Mouse (Mus musculus): ENCODE data around the gene Tmem176a. TPM values are rescaled to one million over a fixed set of nuclear protein-coding genes. Genes with fewer than 3 reads are reported as not detected.

The Tmem176a gene
- polyA plus RNA-seq, 1 experiment from 2014 or later = 129 TPM

DNA sequence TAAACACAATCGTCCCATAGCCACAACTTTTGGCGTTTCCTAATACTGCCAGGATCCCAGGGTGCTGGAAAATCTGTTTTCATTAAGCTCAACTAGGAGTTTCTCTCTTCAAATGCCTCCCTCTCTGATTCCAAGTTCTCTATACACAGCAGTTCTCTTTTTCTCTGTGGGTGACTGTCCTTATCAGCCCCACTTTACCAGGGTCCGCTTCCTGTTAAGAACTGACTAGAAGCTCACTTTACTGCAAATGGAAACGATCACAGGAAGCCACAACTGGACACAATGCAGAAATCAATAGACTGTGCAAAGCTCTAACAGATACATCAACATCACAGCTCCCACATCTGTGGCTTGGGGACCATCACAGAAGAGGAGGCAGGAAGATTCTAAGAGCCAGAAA lies 53.5 kb downstream of the Tmem176a start:
- no peak for DNase-seq (ENCODE audit: low spot score)

DNA sequence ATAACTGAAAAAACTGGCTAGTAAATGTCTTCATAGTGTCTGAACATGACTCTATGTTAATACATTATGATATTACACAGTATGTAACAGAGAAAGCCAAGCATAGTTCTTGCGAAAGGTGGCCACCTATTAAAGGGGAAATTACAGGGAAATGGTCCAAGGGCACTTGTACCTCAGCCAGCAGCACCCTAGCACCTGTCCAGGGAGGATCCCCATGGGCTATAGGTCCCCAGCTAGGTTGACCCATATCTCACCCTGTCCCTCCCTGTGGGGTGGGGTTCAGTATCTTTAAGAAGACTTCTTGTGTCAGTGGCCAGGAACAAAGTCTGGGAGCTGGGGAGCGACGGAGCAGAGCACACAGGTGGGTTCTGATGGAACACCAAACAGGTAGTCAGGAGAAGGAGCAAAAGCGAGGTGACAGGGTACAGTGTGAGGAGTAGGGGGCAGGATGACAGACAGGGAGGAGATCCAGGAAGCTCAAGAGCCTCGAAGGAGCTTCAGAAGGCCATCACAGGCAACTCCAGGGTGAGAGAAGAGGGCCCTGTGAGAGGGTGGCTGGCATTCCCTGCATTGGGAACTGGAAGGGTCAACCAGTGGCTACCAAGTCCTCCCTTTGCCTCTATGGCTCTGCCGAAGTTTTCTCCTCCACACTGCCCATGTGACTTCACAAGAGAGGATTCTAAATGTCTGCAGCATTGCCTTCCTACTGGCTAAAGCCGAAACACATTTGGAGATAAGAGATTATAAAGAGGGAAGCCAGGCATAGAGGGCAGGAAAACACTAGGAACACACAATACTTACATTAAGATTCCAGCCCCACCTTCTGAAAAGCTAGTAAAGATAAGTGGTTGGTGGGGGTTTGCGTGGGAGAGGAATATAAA lies 54.5 kb downstream of the Tmem176a start:
- no peak for DNase-seq (ENCODE audit: low spot score)

DNA sequence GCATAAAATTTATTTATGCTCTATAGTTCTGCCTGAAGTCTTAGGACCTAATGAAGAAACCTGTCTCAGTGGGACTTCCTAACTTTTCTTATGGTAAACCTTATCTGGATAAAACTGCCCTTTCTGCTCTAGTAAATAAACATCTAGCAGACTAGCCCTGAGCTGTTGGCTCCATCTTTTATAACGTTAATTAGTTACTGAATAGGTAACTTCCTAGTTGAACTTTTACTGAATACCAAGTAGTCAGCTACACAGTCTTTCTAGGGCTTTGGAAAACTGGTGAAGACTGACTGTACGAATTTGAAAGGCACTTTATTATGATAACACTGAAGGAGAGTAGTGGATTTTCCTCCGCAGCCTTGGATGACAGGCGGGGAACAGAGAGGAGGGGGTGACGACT lies 55.2 kb downstream of the Tmem176a start:
- no peak for DNase-seq (ENCODE audit: low spot score)

Other genes with a start within 250 kb of the Tmem176a start
- 15.5 and 15.6 TPM in 2 replicates for gene Repin1, start 247.0 kb upstream of the Tmem176a start, polyA plus RNA-seq (2015; fragmentation: Nextera tagmentation; extraction: Ambion mirVana)
- gene Gm44965, start 247.0 kb upstream of the Tmem176a start, polyA plus RNA-seq (2015; fragmentation: Nextera tagmentation; extraction: Ambion mirVana) = not detected in 2 replicates
- 6.8 and 6.9 TPM in 2 replicates for gene Zfp775, start 238.9 kb upstream of the Tmem176a start, polyA plus RNA-seq (2015; fragmentation: Nextera tagmentation; extraction: Ambion mirVana)
- 2.0 and 2.3 TPM in 2 replicates for gene AI854703, start 214.2 kb upstream of the Tmem176a start, polyA plus RNA-seq (2015; fragmentation: Nextera tagmentation; extraction: Ambion mirVana)
- 11.8 and 12.8 TPM in 2 replicates for gene Gimap8, start 193.7 kb upstream of the Tmem176a start, polyA plus RNA-seq (2015; fragmentation: Nextera tagmentation; extraction: Ambion mirVana)
- 164 and 172 TPM in 2 replicates for gene Gimap9, start 164.8 kb upstream of the Tmem176a start, polyA plus RNA-seq (2015; fragmentation: Nextera tagmentation; extraction: Ambion mirVana)
- 33.0 and 34.3 TPM in 2 replicates for gene Gimap4, start 156.4 kb upstream of the Tmem176a start, polyA plus RNA-seq (2015; fragmentation: Nextera tagmentation; extraction: Ambion mirVana)
- 184 TPM in 2 replicates for gene Gimap6, start 132.7 kb upstream of the Tmem176a start, polyA plus RNA-seq (2015; fragmentation: Nextera tagmentation; extraction: Ambion mirVana)
- 11.0 and 13.9 TPM in 2 replicates for gene Gm28053, start 122.3 kb upstream of the Tmem176a start, polyA plus RNA-seq (2015; fragmentation: Nextera tagmentation; extraction: Ambion mirVana)
- 6.5 and 6.7 TPM in 2 replicates for gene Gimap7, start 122.3 kb upstream of the Tmem176a start, polyA plus RNA-seq (2015; fragmentation: Nextera tagmentation; extraction: Ambion mirVana)
- 148 and 170 TPM in 2 replicates for gene Gimap1, start 101.9 kb upstream of the Tmem176a start, polyA plus RNA-seq (2015; fragmentation: Nextera tagmentation; extraction: Ambion mirVana)
- gene Gimap5, start 94.7 kb upstream of the Tmem176a start, polyA plus RNA-seq (2015; fragmentation: Nextera tagmentation; extraction: Ambion mirVana) = 23.7 and 29.6 TPM in 2 replicates
- 3.6 and 5.3 TPM in 2 replicates for gene Gimap3, start 70.1 kb upstream of the Tmem176a start, polyA plus RNA-seq (2015; fragmentation: Nextera tagmentation; extraction: Ambion mirVana)
- gene Tmem176b, start 577 bp downstream of the Tmem176a start, polyA plus RNA-seq (2015; fragmentation: Nextera tagmentation; extraction: Ambion mirVana) = 304 TPM in 2 replicates
- gene Aoc1, start 32.0 kb downstream of the Tmem176a start, polyA plus RNA-seq (2015; fragmentation: Nextera tagmentation; extraction: Ambion mirVana) = 0.66 and 0.86 TPM in 2 replicates
- 0.06 and 0.10 TPM in 2 replicates for gene 1600015I10Rik, start 89.0 kb downstream of the Tmem176a start, polyA plus RNA-seq (2015; fragmentation: Nextera tagmentation; extraction: Ambion mirVana)
- gene Doxl2, start 134.0 kb downstream of the Tmem176a start, polyA plus RNA-seq (2015; fragmentation: Nextera tagmentation; extraction: Ambion mirVana) = 0.18 TPM in 1 of 2 replicates, not detected in the other
- not detected in 2 replicates for gene Svs1, start 145.9 kb downstream of the Tmem176a start, polyA plus RNA-seq (2015; fragmentation: Nextera tagmentation; extraction: Ambion mirVana)
- 0.74 and 0.96 TPM in 2 replicates for gene Gpnmb, start 195.6 kb downstream of the Tmem176a start, polyA plus RNA-seq (2015; fragmentation: Nextera tagmentation; extraction: Ambion mirVana)
- 115 and 119 TPM in 2 replicates for gene Malsu1, start 232.9 kb downstream of the Tmem176a start, polyA plus RNA-seq (2015; fragmentation: Nextera tagmentation; extraction: Ambion mirVana)

All from thymus, postnatal 0 days (tissue).